23 mouse cellular contexts compared by ENCODE assay signal in the genomic region with DNA sequence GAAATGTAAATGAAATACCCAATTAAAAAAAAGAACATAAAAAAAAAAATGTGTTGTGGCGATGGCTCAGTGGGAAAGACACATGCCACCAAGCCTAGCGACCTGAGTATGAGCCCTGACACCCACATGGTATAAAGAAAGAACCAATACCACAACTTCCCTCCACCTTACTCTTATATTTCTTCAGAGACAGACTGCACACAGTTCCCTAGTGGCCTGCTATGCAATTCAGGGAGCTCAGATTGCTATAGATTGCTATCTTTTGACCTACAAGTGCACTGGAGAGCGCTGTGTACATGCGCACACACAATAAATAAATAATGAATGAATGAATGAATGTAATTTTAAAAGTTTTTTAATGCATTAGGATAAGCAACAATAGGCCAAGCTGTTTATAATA. TPM values are rescaled to one million over a fixed set of nuclear protein-coding genes. Genes with fewer than 3 reads are reported as not detected.
DNase-seq lines count a peak whose midpoint lies in the region; ATAC-seq and TF ChIP-seq lines count a peak whose summit lies in the region.
"Had no signal": no experiment of that assay in that cellular context is flagged by ENCODE, and none has a peak within 500 bp of the region (broad histone marks: within the 10 kb centered on the region; RNA-seq: fewer than 3 reads in every experiment).

No protein-coding gene starts in this region.

- TF ChIP-seq POLR2A in lung, adult 2 months (IDR thresholded peaks at IDR 0.05; ENCODE audit: borderline replicate concordance, extremely low read depth, low read depth, low read length), result no peak

- no peak for ATAC-seq in stomach, postnatal 0 days (ENCODE audit: low FRiP score, low TSS enrichment)
- ATAC-seq: activated CD4-positive, CD25-positive, alpha-beta regulatory T cell, adult 4 months; forebrain, embryonic 14.5 days; forebrain, embryonic 16.5 days; Patski had no signal

- no peak overlapping the region for H3K9ac ChIP-seq in stomach, postnatal 0 days (ENCODE audit: low read length)
- H3K9ac ChIP-seq: embryonic facial prominence, embryonic 13.5 days; embryonic facial prominence, embryonic 15.5 days; forebrain, embryonic 12.5 days had no signal

- no peak for TF ChIP-seq CTCF in lung, adult 2 months (IDR thresholded peaks at IDR 0.05; ENCODE audit: insufficient read depth, low read length)
- no peak for TF ChIP-seq CTCF in stomach, postnatal 0 days (IDR thresholded peaks at IDR 0.05; ENCODE audit: low read depth)

- no peaks in the 10 kb centered on the region for H3K36me3 ChIP-seq in hindbrain, embryonic 10.5 days
- H3K36me3 ChIP-seq in stomach, postnatal 0 days (ENCODE audit: control insufficient read depth, insufficient read depth, low read length), result no peaks in the 10 kb centered on the region
- H3K36me3 ChIP-seq: embryonic facial prominence, embryonic 13.5 days; embryonic facial prominence, embryonic 15.5 days; forebrain, embryonic 10.5 days; forebrain, embryonic 12.5 days had no signal

- peak; percentile 11 for DNase-seq in lung, postnatal 36 days
- no peak for DNase-seq in lung, adult 2 months
- peak; percentile 55 for DNase-seq in A20 (ENCODE audit: low read depth, low spot score)
- no peak for DNase-seq in hindbrain, embryonic 10.5 days (ENCODE audit: low spot score)
- DNase-seq in stomach, postnatal 0 days (ENCODE audit: low spot score), result no peak
- DNase-seq: adrenal gland, adult 8-10 months; adrenal gland, postnatal 14 days; adrenal gland, postnatal 36 days; cerebellum, adult 11-12 months; cerebellum, adult 2 months; cerebellum, adult 9-10 months; cerebellum, postnatal 10 days; cerebellum, postnatal 36 days; embryo, embryonic 11 days had no signal

- no peaks in the 10 kb centered on the region for H3K9me3 ChIP-seq in hindbrain, embryonic 10.5 days
- no peaks in the 10 kb centered on the region for H3K9me3 ChIP-seq in stomach, postnatal 0 days (ENCODE audit: control insufficient read depth, low read length)
- H3K9me3 ChIP-seq: embryonic facial prominence, embryonic 13.5 days; embryonic facial prominence, embryonic 15.5 days; forebrain, embryonic 10.5 days; forebrain, embryonic 12.5 days had no signal

- no peak overlapping the region for H3K4me3 ChIP-seq in lung, adult 2 months (replicated peaks; ENCODE audit: extremely low read depth, low read depth, low read length)
- no peak overlapping the region for H3K4me3 ChIP-seq in hindbrain, embryonic 10.5 days
- H3K4me3 ChIP-seq in stomach, postnatal 0 days (ENCODE audit: low read depth, low read length), result no peak overlapping the region
- H3K4me3 ChIP-seq: embryonic facial prominence, embryonic 13.5 days; embryonic facial prominence, embryonic 15.5 days; erythroblast, embryonic 14.5 days; forebrain, embryonic 10.5 days; forebrain, embryonic 12.5 days had no signal

- TF ChIP-seq EP300 in stomach, postnatal 0 days (optimal IDR thresholded peaks at IDR 0.05), result no peak

- H3K27me3 ChIP-seq in hindbrain, embryonic 10.5 days (ENCODE audit: insufficient read depth, poor library complexity, severe bottlenecking), result no peaks in the 10 kb centered on the region
- no peaks in the 10 kb centered on the region for H3K27me3 ChIP-seq in stomach, postnatal 0 days (ENCODE audit: control insufficient read depth, insufficient read depth, low read length)
- H3K27me3 ChIP-seq: embryonic facial prominence, embryonic 13.5 days; embryonic facial prominence, embryonic 15.5 days; forebrain, embryonic 12.5 days; Patski had no signal

- H3K27ac ChIP-seq in hindbrain, embryonic 10.5 days, result no peak overlapping the region
- no peak overlapping the region for H3K27ac ChIP-seq in stomach, postnatal 0 days (replicated peaks)
- H3K27ac ChIP-seq: embryonic facial prominence, embryonic 13.5 days; embryonic facial prominence, embryonic 15.5 days; forebrain, embryonic 10.5 days; forebrain, embryonic 12.5 days had no signal

- WGBS in lung, adult 2 months, result 50% methylated on average over 4 of the region's 4 CpGs
- 88% methylated on average over 4 of the region's 4 CpGs for WGBS in hindbrain, embryonic 10.5 days
- WGBS in stomach, postnatal 0 days, result 73% methylated on average over 4 of the region's 4 CpGs

- 0 out of 2 replicates have a peak, but pooled peaks cover 3% of the 10 kb centered on the region for H3K4me1 ChIP-seq in lung, adult 2 months (ENCODE audit: control insufficient read depth, insufficient read depth, low read length)
- peaks cover 10% of the 10 kb centered on the region for H3K4me1 ChIP-seq in hindbrain, embryonic 10.5 days (replicated peaks)
- H3K4me1 ChIP-seq in stomach, postnatal 0 days (replicated peaks; ENCODE audit: control insufficient read depth, insufficient read depth), result 0 out of 2 replicates have a peak, but pooled peaks cover 1% of the 10 kb centered on the region

- H3K4me2 ChIP-seq in stomach, postnatal 0 days (replicated peaks; ENCODE audit: low read depth), result no peak overlapping the region
- H3K4me2 ChIP-seq: embryonic facial prominence, embryonic 13.5 days; embryonic facial prominence, embryonic 15.5 days; forebrain, embryonic 12.5 days had no signal

RNA-seq across cellular contexts. Expression of a gene that starts 4.3 kb away (rescaled TPM):
- polyA plus RNA-seq in lung, adult 2 months (2012; rRNA removed), result 26.3 and 115 TPM in 2 replicates
- 32.6 and 33.6 TPM in 2 replicates for polyA plus RNA-seq in hindbrain, embryonic 10.5 days (2016; fragmentation: Nextera tagmentation; extraction: Ambion mirVana)
- polyA plus RNA-seq in stomach, postnatal 0 days (2015; fragmentation: Nextera tagmentation; extraction: Ambion mirVana), result 328 and 372 TPM in 2 replicates
- polyA plus RNA-seq: erythroblast, embryonic 14.5 days had no signal

RNA-seq across cellular contexts. Expression of a gene that starts 4.3 kb away (rescaled TPM):
- 16.3 and 22.2 TPM in 2 replicates for polyA plus RNA-seq in lung, adult 2 months (2012; rRNA removed)
- polyA plus RNA-seq in hindbrain, embryonic 10.5 days (2016; fragmentation: Nextera tagmentation; extraction: Ambion mirVana), result 37.9 and 48.3 TPM in 2 replicates
- polyA plus RNA-seq in stomach, postnatal 0 days (2015; fragmentation: Nextera tagmentation; extraction: Ambion mirVana), result 42.9 and 43.8 TPM in 2 replicates

RNA-seq across cellular contexts. Expression of a gene that starts 33.7 kb away (rescaled TPM):
- polyA plus RNA-seq in lung, adult 2 months (2012; rRNA removed), result 0.76 TPM in 1 of 2 replicates, not detected in the other
- 0.48 and 0.51 TPM in 2 replicates for polyA plus RNA-seq in hindbrain, embryonic 10.5 days (2016; fragmentation: Nextera tagmentation; extraction: Ambion mirVana)
- polyA plus RNA-seq in stomach, postnatal 0 days (2015; fragmentation: Nextera tagmentation; extraction: Ambion mirVana), result 4.0 and 4.7 TPM in 2 replicates
- polyA plus RNA-seq: activated CD4-positive, CD25-positive, alpha-beta regulatory T cell, adult 4 months; erythroblast, embryonic 14.5 days; forebrain, embryonic 14.5 days; forebrain, embryonic 16.5 days had no signal

RNA-seq across cellular contexts. Expression of a gene that starts 33.7 kb away (rescaled TPM):
- polyA plus RNA-seq in lung, adult 2 months (2012; rRNA removed), result 5.7 and 6.6 TPM in 2 replicates
- 45.4 and 49.9 TPM in 2 replicates for polyA plus RNA-seq in hindbrain, embryonic 10.5 days (2016; fragmentation: Nextera tagmentation; extraction: Ambion mirVana)
- 18.5 and 21.9 TPM in 2 replicates for polyA plus RNA-seq in stomach, postnatal 0 days (2015; fragmentation: Nextera tagmentation; extraction: Ambion mirVana)

RNA-seq across cellular contexts. Expression of a gene that starts 59.8 kb away (rescaled TPM):
- polyA plus RNA-seq in lung, adult 2 months (2012; rRNA removed), result 3.3 and 3.6 TPM in 2 replicates
- 21.5 and 24.7 TPM in 2 replicates for polyA plus RNA-seq in hindbrain, embryonic 10.5 days (2016; fragmentation: Nextera tagmentation; extraction: Ambion mirVana)
- polyA plus RNA-seq in stomach, postnatal 0 days (2015; fragmentation: Nextera tagmentation; extraction: Ambion mirVana), result 13.4 and 14.7 TPM in 2 replicates

Comparison
In these comparisons a context has a peak if more than half of its experiments do, and no peak if none do; other contexts are left out.
1. DNase-seq: peak in lung, postnatal 36 days (single experiment) and A20 (single experiment); none in lung, adult 2 months (single experiment), hindbrain, embryonic 10.5 days (single experiment) and stomach, postnatal 0 days (single experiment).